Mouse (Mus musculus): ENCODE measurements around the gene Isoc2a.
A peak's percentile ranks its signal among the peaks of the same experiment; 100 is the strongest.

Gene Isoc2a

DNA sequence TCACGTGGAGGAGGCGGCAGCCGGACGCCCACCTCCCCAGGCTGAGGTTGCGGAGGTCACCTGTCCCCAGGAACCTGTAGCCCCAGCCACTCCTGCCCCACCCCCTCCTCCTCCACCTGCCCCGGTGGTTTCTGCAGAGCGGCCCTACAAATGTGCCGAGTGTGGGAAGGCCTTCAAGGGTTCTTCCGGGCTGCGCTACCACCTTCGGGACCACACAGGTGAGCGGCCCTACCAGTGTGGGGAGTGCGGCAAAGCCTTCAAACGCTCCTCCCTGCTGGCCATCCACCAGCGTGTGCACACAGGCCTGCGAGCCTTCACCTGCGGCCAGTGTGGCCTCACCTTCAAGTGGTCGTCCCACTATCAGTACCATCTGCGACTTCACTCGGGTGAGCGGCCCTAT lies 43.0 kb downstream of the Isoc2a start:
- no peak for DNase-seq

DNA sequence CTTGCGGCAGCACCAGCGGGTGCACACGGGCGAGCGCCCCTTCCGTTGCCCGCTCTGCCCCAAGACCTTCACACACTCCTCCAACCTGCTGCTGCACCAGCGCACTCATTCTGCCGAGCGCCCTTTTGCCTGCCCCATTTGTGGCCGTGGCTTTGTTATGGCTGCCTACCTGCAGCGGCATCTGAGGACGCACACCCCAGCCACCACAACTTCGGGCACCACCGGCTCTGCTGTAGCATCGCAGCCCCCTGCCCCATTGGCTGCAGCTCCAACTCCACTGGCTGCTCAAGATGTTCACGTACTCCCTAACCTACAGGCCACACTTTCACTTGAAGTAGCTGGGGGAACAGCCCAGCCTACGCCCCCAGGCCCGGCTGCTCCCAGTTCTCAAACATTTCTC lies 43.5 kb downstream of the Isoc2a start:
- peak in 1 of 2 experiments; percentile 15 for DNase-seq

DNA sequence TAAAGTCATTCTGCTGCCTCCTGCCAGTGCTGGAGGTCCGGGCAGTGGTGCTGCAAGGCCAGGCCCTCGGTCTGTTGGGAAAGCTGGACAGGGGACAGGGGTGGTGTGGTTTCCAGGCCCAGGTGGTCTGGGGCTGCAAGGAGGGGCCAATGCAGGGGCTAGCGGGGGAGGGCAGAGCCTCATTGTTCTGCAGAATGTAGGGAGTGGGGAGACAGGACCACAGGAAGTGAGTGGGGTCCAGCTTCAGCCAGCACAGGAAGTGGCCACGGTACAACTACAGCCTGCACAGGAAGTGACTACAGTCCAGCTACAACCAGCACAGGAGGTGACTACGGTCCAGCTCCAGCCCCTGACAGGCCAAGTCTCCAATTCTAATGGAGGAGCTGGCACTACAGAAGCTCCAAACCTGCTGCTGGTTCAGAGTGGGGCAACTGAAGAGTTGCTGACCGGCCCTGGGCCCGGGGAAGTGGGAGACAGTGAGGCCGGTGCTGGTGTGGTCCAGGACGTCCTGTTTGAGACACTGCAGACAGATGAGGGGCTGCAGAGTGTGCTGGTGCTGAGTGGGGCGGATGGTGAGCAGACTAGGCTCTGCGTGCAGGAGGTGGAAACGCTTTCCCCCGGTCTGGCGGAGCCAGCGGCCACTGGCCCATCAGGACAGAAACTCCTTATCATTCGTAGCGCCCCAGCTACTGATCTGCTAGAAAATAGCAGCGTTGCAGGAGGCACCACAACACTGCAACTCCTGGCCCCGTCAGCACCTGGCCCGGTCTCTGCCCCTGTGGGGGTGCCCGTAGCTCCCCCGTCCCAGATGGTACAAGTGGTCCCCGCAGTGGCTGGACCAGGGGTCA lies 44.2 kb downstream of the Isoc2a start:
- peak in 1 of 2 experiments; percentile 19 for DNase-seq

DNA sequence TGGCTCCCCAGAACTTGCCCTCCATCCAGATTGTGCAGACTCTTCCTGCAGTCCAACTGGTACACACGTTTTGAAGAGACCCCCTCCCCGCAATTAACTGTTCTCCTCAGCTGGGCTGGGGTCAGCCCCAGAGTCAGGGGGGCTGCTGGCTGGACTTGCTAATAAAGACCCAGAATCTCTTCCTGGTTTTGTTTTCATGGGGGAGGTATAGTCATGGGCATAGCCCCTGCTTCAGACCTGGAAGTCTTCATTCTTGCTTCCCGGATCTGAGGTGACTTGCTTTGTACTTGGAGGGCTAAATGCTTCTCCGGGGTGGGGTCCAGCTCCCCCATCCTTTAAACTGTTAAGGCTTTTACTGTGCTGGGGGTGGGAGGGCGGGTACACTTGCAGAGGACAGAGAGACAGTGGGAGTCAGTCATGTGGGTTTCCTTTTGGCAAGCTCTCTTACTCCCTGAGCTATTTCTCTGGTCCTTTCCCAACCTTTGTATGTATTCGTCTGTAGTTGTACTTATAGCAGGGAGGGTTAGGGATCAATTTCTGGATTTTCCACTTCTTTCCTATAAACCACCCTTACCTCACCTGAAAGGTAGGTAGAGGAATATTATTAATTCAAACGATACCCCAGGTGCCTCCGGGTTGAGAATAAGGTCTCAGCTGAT lies 45.0 kb downstream of the Isoc2a start, which contains the start of gene Nat14:
Gene Nat14, plus strand, starts transcription at position 205 of the 659 bp plus-strand sequence.
- peak in 1 of 2 experiments; percentile 30 for DNase-seq

DNA sequence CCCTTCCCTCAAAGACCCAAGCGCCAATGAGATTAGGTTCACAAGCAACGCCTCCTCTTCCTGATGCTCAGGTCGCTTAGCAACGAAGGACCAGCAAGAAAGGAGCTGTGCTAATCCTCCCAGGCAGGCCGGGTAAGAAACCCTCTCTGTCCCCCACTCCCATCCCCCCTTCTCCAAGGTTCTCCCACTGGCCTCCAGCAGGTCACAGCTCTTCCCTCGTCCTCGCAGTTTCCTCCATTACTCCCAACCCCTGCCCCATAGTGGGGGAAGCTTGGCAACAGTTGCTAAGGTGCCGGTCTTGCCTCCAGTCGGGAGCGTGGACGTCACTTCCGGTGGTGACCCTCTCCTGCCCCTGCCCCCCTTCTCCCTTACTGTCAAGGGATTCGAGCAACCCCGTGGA lies 45.6 kb downstream of the Isoc2a start:
- peak; percentile 81 to 87 for DNase-seq

DNA sequence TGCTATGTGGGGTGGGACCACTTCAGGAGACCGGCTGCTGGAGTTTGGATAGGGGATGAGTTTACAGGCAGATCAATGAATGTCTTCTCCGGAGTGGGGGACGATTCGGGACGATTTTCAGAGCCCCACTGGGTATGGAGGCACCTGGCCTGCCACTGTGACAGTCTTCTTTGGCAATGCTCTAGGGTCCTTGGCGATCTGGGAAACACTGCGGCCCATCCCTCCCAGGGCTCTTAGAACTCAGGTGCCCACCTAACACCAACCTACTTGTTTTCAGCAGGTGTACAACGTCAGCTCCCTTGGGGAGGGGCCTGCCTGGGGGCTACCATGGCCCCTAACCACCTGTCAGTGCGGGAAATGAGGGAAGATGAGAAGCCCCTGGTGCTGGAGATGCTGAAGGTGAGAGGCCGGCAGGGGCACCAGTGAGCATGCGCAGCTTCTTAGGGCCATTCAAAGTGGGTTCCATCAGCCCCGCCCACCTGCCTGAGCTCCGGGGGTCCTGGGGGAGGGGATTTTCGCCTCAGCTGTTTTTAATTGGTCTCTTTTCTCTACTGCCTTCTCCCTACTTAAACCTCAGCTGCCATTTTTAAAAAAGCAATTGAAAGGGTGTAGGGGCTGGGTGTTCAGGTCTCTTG lies 46.1 kb downstream of the Isoc2a start:
- DNase-seq: peak; percentile 81 to 83

DNA sequence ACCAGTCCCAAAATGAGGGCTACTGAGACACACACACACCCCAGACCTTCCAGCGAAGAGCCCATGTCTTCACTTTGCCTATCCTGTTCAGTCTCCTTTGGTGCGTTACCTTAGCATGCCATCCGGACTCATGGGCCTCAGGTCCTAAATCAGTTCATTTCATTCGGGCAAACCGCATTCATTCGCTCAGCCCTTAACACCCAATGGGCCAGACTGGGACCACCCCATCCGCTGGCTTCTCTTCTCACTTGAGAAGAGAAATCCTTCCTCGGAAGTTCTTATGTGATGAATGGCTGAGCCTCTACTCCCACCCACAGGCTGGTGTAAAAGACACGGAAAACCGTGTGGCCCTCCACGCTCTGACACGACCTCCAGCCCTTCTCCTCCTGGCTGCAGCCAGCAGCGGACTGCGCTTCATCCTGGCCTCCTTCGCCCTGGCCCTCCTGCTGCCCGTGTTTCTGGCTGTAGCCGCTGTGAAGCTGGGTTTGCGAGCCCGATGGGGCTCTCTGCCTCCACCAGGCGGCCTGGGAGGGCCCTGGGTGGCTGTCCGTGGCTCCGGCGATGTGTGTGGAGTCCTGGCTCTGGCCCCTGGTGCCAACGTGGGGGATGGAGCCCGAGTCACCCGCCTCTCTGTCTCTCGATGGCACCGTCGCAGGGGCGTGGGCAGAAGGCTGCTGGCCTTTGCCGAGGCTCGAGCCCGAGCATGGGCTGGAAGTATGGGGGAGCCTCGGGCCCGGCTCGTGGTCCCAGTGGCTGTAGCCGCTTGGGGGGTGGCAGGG lies 46.8 kb downstream of the Isoc2a start:
- peak; percentile 74 to 75 for DNase-seq

DNA sequence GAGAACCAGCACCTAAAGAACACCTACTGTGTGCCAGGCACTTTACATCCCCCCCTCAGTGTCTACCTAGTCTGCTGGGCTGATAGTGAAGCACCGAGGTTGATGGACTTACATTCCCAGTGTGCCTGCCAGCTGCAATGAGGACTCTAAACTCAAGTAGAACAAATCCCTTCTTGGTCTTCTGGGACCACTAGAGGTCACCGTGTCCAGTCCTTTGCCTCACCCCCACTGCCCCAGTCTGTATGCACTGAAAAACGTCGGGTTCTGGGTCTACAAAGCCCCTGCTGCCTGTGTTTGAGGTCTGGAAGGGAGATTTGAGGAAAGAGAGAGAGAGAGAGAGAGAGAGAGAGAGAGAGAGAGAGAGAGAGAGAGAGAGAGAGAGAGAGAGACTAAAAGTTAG lies 47.5 kb downstream of the Isoc2a start:
- peak in 1 of 2 experiments; percentile 6 for DNase-seq

DNA sequence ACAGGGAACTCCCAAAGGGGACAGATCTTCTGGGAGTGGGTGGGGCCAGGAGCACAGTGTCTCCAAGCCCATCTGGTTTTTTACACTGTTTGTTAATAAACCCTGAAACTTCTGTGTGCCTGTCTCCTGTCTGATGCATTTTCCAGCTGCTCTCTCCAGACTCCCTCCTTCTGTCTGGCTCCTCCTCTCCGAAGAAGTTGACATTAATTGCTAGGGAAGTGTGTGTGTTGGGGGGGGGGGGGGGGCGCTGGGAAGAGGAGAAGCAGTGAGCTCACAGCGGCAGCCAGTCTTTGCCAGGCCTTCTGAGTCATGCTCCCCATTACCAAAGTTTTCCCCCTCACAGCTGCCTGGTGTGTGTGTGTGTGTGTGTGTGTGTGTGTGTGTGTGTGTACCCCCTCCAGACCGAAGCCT lies 47.9 kb downstream of the Isoc2a start:
- DNase-seq: peak in 1 of 2 experiments; percentile 7

DNA sequence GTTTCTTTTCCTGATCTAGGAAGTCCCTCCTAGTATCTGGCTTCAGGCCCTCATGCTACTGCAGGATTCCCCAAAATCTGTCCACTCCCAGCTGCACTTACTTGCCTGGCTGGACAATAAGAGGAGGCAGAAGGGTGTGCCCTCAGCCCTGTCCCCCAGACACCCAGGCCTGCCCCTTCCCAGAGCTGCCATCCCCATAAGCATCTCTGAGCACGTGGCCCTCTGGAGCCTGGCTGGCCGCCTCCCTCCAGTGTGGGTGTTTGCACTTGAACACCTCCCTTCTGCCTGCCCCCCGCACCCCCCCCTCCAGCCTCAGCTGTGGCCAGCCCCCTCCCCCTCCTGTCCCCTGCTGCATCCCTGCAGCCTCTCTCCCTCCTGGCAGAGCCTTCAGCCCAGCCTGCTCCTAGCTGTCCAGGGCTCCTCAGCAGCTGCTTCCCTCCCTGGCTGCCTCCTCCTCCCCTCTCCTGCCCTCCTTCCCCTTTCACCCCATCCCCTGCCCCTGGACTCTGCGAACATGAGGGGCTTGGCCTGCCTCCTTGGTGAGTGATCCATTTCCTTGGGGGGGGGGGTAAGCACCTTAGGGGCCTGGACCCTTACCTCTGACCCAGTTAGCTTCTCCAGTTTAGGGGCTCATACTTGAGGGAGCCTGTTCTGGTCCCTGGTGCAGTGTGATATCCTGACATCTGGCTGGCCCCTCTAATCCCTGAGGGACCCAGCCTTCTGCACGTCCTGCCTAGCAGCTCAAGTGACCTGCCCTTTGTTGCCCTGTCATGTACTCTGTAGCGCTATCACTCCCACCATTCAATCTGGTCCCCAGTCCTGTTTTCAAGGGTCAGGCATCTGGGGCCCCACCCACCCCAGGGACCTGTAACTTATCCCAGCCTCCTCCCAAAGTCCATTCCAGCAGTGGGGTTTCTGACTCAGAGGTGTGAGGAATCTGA lies 48.8 kb downstream of the Isoc2a start, which contains the start of gene Ssc5d:
Gene Ssc5d, plus strand, starts transcription at position 345 of the 941 bp plus-strand sequence.
- peak; percentile 3 to 17 for DNase-seq

DNA sequence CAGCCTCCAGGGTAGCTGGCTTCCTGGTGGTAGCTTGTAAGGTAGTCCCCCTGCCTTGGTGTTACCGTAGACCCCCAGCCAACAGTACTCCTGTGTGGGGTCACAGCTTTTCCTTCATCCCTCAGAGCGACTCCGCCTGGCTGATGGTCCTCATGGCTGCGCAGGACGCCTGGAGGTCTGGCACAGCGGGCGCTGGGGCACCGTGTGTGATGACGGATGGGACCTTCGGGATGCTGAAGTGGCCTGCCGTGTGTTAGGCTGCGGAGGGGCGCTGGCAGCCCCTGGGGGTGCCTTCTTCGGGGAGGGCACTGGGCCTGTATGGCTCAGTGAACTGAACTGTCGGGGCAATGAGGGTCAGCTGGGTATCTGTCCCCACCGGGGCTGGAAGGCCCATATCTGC lies 49.9 kb downstream of the Isoc2a start:
- no peak for DNase-seq

DNA sequence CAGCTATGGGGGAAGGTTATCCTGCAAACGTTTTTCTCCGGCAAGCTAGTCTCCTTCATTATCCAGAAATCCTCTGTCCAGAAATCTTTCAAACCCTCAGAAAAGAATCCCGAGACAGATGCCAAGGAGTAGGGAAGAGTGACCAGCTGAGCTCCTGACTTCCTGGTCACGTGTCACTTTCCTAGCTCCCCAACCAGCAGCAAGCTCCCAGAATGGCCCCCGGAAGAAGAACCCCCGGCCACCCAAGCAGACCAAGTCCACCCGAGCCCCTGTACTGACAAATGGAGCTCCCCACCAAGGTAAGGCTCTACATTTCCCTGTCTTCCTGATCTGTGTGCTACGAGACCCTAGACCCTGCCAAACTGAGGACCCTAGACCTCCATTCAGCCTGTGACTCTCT lies 50.8 kb downstream of the Isoc2a start:
- DNase-seq: no peak

DNA sequence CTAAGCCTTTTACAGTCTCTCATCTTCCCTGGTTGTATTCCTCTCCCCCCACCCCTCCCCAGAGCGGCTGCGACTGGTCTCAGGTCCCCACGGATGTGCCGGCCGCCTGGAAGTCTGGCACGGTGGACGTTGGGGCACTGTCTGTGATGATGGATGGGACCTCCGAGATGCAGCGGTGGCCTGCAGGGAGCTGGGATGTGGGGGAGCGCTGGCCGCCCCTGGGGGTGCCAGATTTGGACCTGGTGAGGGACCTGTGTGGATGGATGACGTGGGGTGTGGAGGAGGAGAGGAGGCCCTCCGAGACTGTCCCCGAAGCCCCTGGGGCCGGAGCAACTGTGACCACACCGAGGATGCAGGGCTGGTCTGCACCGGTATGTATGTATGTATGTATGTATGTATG lies 51.4 kb downstream of the Isoc2a start:
- DNase-seq: no peak

DNA sequence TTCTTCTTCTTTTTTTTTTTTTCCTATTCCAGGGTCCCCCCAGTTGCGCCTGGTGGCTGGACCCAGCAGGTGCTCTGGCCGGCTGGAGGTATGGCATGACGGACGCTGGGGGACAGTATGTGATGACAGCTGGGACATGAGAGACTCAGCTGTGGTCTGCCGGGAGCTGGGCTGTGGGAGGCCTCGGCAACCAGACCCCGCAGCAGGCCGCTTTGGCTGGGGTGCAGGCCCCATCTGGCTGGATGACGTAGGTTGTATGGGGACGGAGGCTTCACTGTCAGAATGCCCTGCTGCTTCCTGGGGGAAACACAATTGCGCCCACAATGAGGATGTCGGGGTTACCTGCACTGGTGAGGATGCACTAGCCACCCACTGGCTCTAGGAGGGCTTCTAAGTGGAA lies 56.1 kb downstream of the Isoc2a start:
- no peak for DNase-seq

DNA sequence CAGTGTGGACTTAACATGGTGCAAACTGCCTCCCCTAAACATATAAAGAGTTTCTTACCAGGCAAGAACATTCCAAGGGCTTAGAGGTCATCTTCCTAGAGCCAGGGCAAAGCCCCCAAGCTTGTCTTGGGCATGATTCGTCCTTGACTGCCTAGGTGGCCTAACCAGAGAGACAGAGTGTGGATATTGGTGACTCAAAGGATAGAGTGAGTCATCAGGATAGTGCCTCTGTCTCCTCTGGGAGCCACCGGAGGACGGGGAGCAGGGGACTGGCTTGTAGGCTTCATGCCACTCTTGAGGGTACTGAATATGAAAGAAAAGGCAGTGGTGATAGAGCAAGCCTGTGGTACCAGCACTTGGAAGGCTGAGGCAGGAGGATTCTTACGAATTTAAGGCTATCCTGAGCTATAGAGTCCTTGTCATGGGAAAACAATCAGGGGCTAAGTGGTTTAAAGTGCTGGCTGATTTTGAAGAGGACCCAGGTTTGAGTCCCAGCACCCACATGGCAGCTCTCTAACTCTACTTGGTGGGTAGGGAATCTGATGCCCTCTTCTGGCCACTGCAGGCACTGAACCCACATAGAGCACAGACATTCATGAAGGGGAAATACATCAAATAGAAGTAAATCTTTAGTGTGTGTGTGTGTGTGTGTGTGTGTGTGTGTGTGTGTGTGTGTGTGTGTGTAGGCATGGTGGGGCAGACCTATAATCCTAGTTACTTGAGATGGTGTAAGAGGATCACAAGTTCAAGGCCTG lies 57.4 kb downstream of the Isoc2a start:
- no peak for DNase-seq

DNA sequence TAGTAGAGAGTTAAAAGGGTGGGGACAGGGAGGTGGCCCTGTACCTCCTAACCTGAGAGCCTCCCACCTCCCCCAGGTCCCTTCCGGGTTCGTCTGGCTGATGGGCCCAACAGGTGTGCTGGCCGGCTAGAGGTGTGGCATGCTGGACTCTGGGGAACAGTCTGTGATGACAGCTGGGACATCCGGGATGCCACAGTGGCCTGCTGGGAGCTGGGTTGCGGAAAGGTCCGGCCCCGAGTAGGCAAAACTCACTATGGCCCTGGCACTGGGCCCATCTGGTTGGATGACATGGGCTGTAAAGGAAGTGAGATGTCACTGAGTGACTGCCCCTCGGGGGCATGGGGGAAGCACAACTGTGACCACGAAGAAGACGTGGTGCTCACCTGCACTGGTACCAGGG lies 59.9 kb downstream of the Isoc2a start:
- DNase-seq: no peak

DNA sequence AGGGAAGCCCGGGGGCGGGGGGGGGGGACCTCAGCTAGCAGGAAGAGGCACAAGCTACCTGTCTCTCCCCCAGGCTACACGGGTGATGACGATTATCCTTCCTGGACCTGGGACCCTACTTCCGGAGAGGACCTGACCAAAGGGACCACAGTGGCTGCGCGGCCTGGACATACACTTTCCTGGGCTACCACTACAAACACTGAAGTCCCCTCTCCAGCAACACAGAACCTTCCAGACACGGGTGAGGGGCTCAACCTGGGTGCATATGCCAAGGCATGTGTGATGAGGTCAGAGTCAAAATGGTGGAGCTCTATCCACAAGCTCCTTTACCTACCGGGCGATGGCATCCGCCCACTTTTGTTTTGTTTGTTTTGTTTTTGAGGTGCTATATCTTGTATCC lies 60.4 kb downstream of the Isoc2a start:
- DNase-seq: no peak

DNA sequence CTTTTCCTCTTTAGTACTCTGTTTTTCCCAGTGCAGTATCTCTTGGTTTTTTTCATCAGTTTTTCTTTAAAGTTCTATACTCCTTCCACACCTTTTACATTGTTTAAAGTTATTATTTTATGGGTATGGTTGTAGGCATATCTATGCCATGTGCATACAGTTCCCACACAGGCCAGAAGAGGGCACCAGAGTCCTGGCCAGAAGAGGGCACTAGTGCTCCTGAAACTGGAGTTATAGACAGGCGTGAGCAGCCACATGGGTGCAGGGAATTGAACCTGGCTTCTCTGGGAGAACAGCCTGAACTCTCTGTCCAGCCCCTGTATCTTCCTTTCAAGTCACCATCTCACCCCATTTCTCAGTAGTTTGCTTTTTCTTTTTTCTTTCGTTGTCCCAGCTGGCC lies 61.5 kb downstream of the Isoc2a start:
- DNase-seq: peak; percentile 79

DNA sequence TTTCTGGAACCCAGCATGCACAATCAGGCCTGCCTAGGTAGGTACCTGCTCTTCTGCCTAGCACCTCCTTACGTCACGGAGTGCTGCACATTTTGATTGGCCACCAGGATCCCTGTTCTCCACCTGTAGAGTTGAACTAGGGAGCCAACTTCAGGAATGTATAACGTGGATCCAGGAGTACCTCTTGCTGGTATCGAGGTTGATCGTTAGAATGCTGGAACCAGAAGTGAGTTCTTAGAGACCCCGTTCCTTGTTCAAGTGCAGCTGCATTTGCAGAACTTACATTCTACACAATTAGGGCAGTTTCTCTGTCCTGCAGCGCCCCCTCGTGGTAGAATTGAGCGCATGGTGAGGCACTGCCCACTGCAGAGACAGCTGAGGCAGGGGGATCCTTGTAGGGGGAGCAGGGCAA lies 63.1 kb downstream of the Isoc2a start:
- DNase-seq: peak; percentile 74 to 85

DNA sequence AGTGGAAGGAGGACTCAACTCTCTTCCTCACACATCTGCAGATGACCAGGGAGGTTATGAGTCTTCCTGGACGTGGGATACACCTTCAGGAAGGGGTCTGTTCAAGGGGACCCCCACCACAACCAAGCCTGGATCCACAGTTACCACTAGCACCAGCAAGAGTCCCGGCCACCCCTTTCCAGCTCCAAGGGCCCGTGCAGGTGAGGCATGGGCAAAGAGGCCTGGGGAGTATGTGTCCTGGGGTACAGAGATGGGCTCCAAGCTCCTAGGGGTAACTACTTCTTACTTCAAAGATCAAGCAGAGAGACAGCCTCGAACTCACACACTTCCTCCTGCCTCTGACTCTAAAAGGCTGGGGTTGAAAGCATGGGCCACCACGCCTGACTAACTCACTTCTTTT lies 65.7 kb downstream of the Isoc2a start:
- DNase-seq: peak in 1 of 2 experiments; percentile 22

All from cerebellum, adult 18-20 months (tissue).